Mouse (Mus musculus): Measurements from ENCODE around the gene Sox1. TPM values are rescaled to one million over a fixed set of nuclear protein-coding genes. Genes with fewer than 3 reads are reported as not detected.
A peak's percentile ranks its signal among the peaks of the same experiment; 100 is the strongest.

The Sox1 gene
- polyA plus RNA-seq, 1 experiment from 2014 or later, result 2.2 TPM

DNA sequence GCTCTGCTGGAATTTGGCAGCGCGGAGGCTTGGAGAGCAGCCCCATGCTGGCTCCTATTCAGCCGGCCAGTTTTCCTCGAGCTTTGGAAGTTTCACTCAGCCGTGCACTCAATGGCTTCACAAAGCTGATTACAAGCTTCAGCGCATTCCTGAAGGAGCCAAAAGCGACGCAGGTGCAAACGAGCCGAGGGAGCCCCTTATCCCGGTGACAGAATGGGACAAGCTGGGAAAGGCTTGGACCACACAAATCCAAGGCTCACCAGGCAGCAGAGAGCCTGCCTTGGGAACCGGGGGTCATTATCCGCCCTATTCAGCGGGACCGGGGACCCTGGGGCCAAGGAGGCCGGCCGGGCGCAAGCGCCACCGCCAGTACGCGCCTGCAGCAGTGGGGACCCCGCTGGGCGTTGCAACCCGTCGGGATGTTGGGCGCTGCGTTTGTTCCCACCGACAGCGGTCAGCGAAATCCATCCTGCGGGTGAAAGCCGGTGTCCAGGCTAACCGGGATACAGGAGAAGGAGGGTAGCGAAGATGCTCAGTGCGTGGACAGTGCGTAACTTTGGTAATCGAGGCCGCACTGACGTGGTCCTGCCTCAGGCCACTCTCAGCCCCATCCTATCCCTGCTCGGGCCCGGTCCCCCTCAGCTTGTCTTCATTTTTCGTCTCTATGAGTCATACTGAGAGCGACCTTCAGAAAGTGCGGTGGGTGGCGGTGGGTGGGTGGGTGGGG, 35.2 kb downstream of the Sox1 start:
- H3K4me3 ChIP-seq, result peak overlapping the region; percentile 31
- peak; percentile 79 for ATAC-seq (replicated peaks)
- H3K4me2 ChIP-seq, result peak overlapping the region; percentile 60
- peaks cover 63% of the 10 kb centered on the region for H3K27me3 ChIP-seq (replicated peaks)
- no peaks in the 10 kb centered on the region for H3K9me3 ChIP-seq
- H3K4me1 ChIP-seq, result peaks cover 48% of the 10 kb centered on the region
- 1% methylated on average over 46 of the region's 46 CpGs for WGBS
- no peaks in the 10 kb centered on the region for H3K36me3 ChIP-seq (replicated peaks)
- 0 out of 2 replicates have a peak overlapping the region, but pooled peaks have one; percentile 7 for H3K9ac ChIP-seq
- peak overlapping the region; percentile 75 for H3K27ac ChIP-seq

DNA sequence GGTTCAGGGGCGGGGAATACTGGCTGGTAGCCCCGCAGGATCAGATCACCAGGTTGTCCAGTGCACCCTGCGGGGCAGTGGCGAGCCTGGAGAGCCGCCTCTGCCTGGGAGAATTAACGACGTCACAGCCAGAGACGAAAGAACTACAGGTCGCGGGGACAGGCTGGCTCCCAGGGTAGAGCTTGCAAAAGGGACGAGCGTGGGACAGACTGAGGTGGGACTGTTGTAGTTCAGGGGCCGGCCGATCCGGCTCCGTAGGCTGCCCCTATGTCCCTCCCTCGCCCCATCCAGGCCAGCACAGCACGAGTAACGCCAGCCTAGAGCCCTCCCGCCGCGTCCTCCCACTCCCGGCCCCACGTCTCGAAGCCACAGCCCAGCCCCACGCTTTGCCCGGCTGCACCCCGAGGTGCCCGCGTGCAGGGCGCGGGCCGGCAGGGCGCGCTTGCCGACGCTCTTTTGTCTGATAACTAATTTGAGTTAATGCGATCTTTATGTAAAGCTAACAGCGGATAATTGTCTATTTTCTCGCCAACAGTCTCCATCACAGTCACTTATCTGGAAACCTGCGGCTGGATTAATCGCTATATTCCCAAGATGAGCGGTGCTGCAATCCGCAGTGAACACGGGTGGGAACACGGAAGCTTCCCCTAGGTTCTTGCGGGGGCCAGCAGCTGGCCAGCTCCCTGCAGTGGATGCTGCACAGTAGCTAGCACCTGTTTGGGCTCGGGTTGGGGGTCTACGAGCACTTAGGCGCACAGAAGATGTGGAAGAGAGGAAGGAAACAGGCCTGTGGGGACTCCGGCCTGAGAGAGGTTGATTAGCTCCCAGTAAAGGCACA, 36.0 kb downstream of the Sox1 start:
- peak overlapping the region; percentile 60 for H3K4me2 ChIP-seq
- H3K9ac ChIP-seq, result 0 out of 2 replicates have a peak overlapping the region, but pooled peaks have one; percentile 32
- peak overlapping the region; percentile 31 for H3K4me3 ChIP-seq
- no peaks in the 10 kb centered on the region for H3K9me3 ChIP-seq
- H3K36me3 ChIP-seq (replicated peaks), result no peaks in the 10 kb centered on the region
- 2% methylated on average over 50 of the region's 51 CpGs for WGBS
- H3K27me3 ChIP-seq (replicated peaks), result peaks cover 58% of the 10 kb centered on the region
- ATAC-seq (replicated peaks), result peak; percentile 46
- H3K27ac ChIP-seq, result peak overlapping the region; percentile 75
- H3K4me1 ChIP-seq, result peaks cover 48% of the 10 kb centered on the region

DNA sequence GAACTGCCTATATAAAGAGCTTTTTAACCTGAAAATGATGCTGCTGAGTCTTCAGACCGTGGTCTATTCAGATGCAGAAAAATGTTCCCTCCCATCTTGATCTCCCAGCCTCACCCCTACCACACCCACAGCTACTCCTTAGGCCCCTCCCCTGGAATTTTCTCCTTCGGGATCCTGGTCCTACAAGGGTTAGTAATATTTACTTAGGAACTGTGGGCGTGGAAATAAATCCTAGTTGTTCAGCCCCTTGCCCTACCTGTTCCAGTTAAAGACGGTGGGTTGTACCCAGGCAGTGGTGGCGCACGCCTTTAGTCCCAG, 36.6 kb downstream of the Sox1 start:
- H3K9ac ChIP-seq, result no peak overlapping the region
- H3K9me3 ChIP-seq, result no peaks in the 10 kb centered on the region
- H3K4me2 ChIP-seq, result peak overlapping the region; percentile 60
- no peak for ATAC-seq (replicated peaks)
- H3K36me3 ChIP-seq (replicated peaks), result no peaks in the 10 kb centered on the region
- H3K4me3 ChIP-seq, result no peak overlapping the region; the same call in 1 of the 2 replicates
- WGBS, result 48% methylated on average over 6 of the region's 6 CpGs
- H3K4me1 ChIP-seq, result peaks cover 48% of the 10 kb centered on the region
- H3K27ac ChIP-seq, result peak overlapping the region; percentile 75; the same call in 1 of the 2 replicates
- peaks cover 54% of the 10 kb centered on the region for H3K27me3 ChIP-seq (replicated peaks)

DNA sequence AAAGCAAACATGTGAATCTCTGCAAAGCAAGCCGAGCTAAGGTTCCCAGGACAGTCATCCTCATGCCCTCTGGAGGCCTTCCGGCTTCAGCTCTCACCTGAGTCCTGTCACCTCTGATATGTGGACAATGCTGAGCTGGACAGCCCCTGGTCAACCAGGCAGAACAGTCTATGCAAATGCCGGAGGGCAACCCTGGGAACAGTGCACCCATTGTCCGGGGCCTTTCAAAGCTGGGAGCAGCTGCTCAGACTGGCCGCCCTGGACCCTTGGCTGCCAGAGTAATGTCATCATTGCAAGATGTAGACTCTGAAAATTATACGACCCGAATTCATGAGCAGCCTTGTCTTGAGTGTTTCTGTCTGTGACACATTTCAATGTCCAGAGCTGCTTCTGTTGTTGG, 37.5 kb downstream of the Sox1 start:
- H3K9me3 ChIP-seq, result no peaks in the 10 kb centered on the region
- H3K27ac ChIP-seq, result peak overlapping the region; percentile 27; the same call in 1 of the 2 replicates
- H3K4me3 ChIP-seq, result no peak overlapping the region
- no peaks in the 10 kb centered on the region for H3K36me3 ChIP-seq (replicated peaks)
- no peak overlapping the region for H3K4me2 ChIP-seq
- H3K27me3 ChIP-seq (replicated peaks), result peaks cover 48% of the 10 kb centered on the region
- H3K9ac ChIP-seq, result no peak overlapping the region
- 18% methylated on average over 7 of the region's 7 CpGs for WGBS
- ATAC-seq (replicated peaks), result no peak
- H3K4me1 ChIP-seq, result peaks cover 44% of the 10 kb centered on the region

GRCm38 (mm10) chr8:12434771-12435170, 39.7 kb downstream of the Sox1 start:
- Histone ChIP-seq H3K9me3 (no peaks in the 10 kb centered on the region), H3K36me3 (replicated peaks) (no peaks in the 10 kb centered on the region), H3K27ac (no peak overlapping the region), H3K9ac (no peak overlapping the region), H3K4me1 (peaks cover 23% of the 10 kb centered on the region), H3K4me2 (no peak overlapping the region), H3K27me3 (replicated peaks) (peaks cover 35% of the 10 kb centered on the region), H3K4me3 (no peak overlapping the region)
- whole genome bisulfite sequencing, result 49% methylated on average over 3 of the region's 3 CpGs
- no peak for ATAC-seq (replicated peaks)

GRCm38 (mm10) chr8:12438021-12438420, 42.9 kb downstream of the Sox1 start:
- ATAC-seq (replicated peaks), result no peak
- H3K27me3 ChIP-seq (replicated peaks), result peaks cover 12% of the 10 kb centered on the region; the same call in 1 of the 2 replicates
- H3K27ac ChIP-seq, result no peak overlapping the region
- H3K9me3 ChIP-seq, result no peaks in the 10 kb centered on the region
- no peak overlapping the region for H3K4me2 ChIP-seq
- H3K4me1 ChIP-seq, result no peaks in the 10 kb centered on the region
- WGBS, result 95% methylated on average over 6 of the region's 6 CpGs
- H3K9ac ChIP-seq, result no peak overlapping the region
- no peaks in the 10 kb centered on the region for H3K36me3 ChIP-seq (replicated peaks)
- H3K4me3 ChIP-seq, result no peak overlapping the region

DNA sequence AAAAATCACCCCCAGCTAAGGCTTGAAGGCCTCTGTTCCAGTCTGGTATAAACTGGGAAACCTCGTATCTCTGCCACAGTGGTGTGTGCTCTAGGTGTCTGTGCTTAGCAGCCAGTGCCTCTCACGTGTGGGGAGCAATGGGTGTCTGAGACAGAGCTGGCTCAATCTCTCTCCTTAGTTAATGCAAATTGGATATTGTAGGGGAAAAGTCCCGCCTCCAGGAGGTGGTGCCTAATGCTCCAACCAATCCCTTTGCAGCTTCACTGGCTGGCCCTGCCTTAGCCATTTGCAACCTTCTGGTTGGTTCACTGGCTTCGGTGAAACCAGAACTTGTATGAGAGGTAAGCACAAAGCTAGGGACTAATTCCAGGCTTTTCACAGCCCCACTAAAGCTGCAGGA, 43.9 kb downstream of the Sox1 start:
- Histone ChIP-seq H3K36me3 (replicated peaks) (no peaks in the 10 kb centered on the region), H3K4me1 (no peaks in the 10 kb centered on the region), H3K9me3 (no peaks in the 10 kb centered on the region), H3K9ac (no peak overlapping the region), H3K4me3 (no peak overlapping the region), H3K27ac (no peak overlapping the region), H3K27me3 (replicated peaks) (peaks cover 3% of the 10 kb centered on the region; the same call in 1 of the 2 replicates), H3K4me2 (no peak overlapping the region)
- 26% methylated on average over 4 of the region's 4 CpGs for WGBS
- no peak for ATAC-seq (replicated peaks)

- H3K27me3 ChIP-seq (replicated peaks), result no peaks in the 10 kb centered on the region
- no peak overlapping the region for H3K9ac ChIP-seq
- H3K4me2 ChIP-seq, result no peak overlapping the region
- H3K36me3 ChIP-seq (replicated peaks), result no peaks in the 10 kb centered on the region
- H3K4me3 ChIP-seq, result no peak overlapping the region
- H3K9me3 ChIP-seq, result no peaks in the 10 kb centered on the region
- no peak overlapping the region for H3K27ac ChIP-seq
- no peak for ATAC-seq (replicated peaks)
- H3K4me1 ChIP-seq, result no peaks in the 10 kb centered on the region
- WGBS, result 94% methylated on average over 10 of the region's 10 CpGs
Observed at GRCm38 (mm10) chr8:12439846-12440245, 44.8 kb downstream of the Sox1 start.

- no peak overlapping the region for H3K9ac ChIP-seq
- no peaks in the 10 kb centered on the region for H3K27me3 ChIP-seq (replicated peaks)
- H3K36me3 ChIP-seq (replicated peaks), result no peaks in the 10 kb centered on the region
- no peak overlapping the region for H3K4me3 ChIP-seq
- H3K4me1 ChIP-seq, result peaks cover 4% of the 10 kb centered on the region
- no peak overlapping the region for H3K27ac ChIP-seq
- ATAC-seq (replicated peaks), result no peak
- no peak overlapping the region for H3K4me2 ChIP-seq
- no peaks in the 10 kb centered on the region for H3K9me3 ChIP-seq
- WGBS, result 96% methylated on average over 4 of the region's 4 CpGs
Observed at GRCm38 (mm10) chr8:12440997-12441396, 45.9 kb downstream of the Sox1 start.

GRCm38 (mm10) chr8:12445258-12445657, 50.2 kb downstream of the Sox1 start:
- 88% methylated on average over 2 of the region's 2 CpGs for WGBS
- no peaks in the 10 kb centered on the region for H3K9me3 ChIP-seq
- no peak for ATAC-seq (replicated peaks)

DNA sequence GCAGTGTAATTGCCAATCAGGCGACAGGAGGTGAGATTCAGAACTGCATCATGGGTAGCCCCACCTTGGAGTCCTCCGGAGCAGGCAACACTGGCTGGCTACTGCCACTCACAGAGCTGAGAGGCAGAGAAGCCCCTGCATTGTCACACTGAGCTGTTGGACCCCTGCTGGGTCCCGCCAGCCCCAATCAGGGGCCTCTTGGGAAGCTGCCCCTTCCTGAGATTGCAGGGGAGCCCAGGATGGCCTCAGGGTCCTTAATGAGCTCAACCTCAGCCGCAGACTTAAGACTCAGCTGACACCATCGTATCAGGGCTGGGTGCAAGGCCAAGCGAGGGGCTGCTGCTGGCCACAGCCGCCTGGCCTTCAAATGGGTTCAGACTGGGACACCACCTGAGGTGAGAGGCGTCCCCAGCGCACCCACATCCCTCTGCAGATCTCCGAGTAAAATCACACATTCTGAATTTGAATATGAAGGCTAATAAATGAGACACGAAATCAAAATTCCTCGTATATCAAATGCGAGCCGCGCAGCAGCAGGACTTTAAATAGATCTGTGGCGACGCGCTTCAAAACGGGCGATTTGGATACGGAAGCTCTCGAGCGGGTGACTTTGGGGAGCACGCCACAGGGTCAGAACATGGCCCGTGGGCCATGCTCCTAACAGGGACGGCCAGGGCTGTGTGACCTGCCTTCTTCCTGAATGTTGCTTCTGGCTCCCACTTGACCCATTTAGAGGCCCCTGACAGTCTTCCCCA, 51.0 kb downstream of the Sox1 start:
- 5% methylated on average over 26 of the region's 26 CpGs for WGBS
- peaks cover 4% of the 10 kb centered on the region; the same call in 1 of the 2 replicates for H3K27me3 ChIP-seq (replicated peaks)
- peak; percentile 70 for ATAC-seq (replicated peaks)

More at GRCm38 (mm10) chr8:12445258-12445657, 50.2 kb downstream of the Sox1 start:
- Histone ChIP-seq H3K4me2 (no peak overlapping the region), H3K9ac (no peak overlapping the region), H3K4me1 (peaks cover 10% of the 10 kb centered on the region), H3K27me3 (replicated peaks) (peaks cover 4% of the 10 kb centered on the region; the same call in 1 of the 2 replicates), H3K4me3 (no peak overlapping the region), H3K36me3 (replicated peaks) (no peaks in the 10 kb centered on the region), H3K27ac (no peak overlapping the region)

More for the DNA sequence above, 51.0 kb downstream of the Sox1 start:
- no peak overlapping the region for H3K27ac ChIP-seq
- peak overlapping the region; percentile 45 for H3K4me2 ChIP-seq
- H3K9ac ChIP-seq, result no peak overlapping the region
- H3K9me3 ChIP-seq, result no peaks in the 10 kb centered on the region
- peak overlapping the region; percentile 2 for H3K4me3 ChIP-seq
- H3K36me3 ChIP-seq (replicated peaks), result no peaks in the 10 kb centered on the region
- H3K4me1 ChIP-seq, result peaks cover 10% of the 10 kb centered on the region

All from midbrain, embryonic 15.5 days (tissue).